Mouse (Mus musculus) heart, postnatal 14 days (tissue): ENCODE results near the gene Capn1. TPM values are rescaled to one million over a fixed set of nuclear protein-coding genes. Genes with fewer than 3 reads are reported as not detected.

ENCODE experiments used
- DNase-seq, 2 experiments: peaks; one replicate each; pipeline ENCODE4 v3.0.0; 2021 to 2022
- intact Hi-C: fragments of 180-260 bp; cut with DNase I; formaldehyde crosslinking; loops from one replicate; pipeline ENCODE4 v1.15.1; 2025
- long read RNA-seq, 2 experiments: library from polyadenylated mRNA; stranded (forward); transcript quantifications; one replicate each; pipeline ENCODE4 v2.0.0; 2021
- total RNA-seq, 2 experiments: library from RNA; stranded (reverse); gene quantifications; 2 replicates each; pipeline ENCODE4 v1.2.3; 2021

The Capn1 gene
- 10 to 100 TPM; 31.7 to 36.8 TPM for total RNA-seq
- long read RNA-seq, experiment 1, partial matches to known transcripts: 7 of 37 reads
- long read RNA-seq, experiment 1, other reads (novel, unspliced or antisense): 30 of 37 reads
- long read RNA-seq, experiment 2, partial matches to known transcripts: 2 of 40 reads
- long read RNA-seq, experiment 2, other reads (novel, unspliced or antisense): 38 of 40 reads

GRCm38 (mm10) chr19:6015511-6016315 is at the start of gene Capn1:
Gene Capn1 (minus strand): TSS chr19:6015897.
- DNase-seq: peak; percentile 76 to 79
- intact Hi-C loops: loop anchor here (5.0 kb wide), 1 partner anchor 93 kb away; the partner anchor contains the start of gene Cdc42ep2

GRCm38 (mm10) chr19:6063081-6063480 is 47.4 kb upstream of the Capn1 start:
- intact Hi-C loops: loop anchor here (10.0 kb wide), 1 partner anchor 272 kb away; the partner anchor contains the start of gene Men1
- DNase-seq: no peak

GRCm38 (mm10) chr19:6062418-6062817 is 46.7 kb upstream of the Capn1 start:
- no peak for DNase-seq
- intact Hi-C loops: loop anchor here (10.0 kb wide), 1 partner anchor 272 kb away; the partner anchor contains the start of gene Men1

GRCm38 (mm10) chr19:6061641-6062302 is 46.1 kb upstream of the Capn1 start:
- intact Hi-C loops: loop anchor here (10.0 kb wide), 1 partner anchor 273 kb away; the partner anchor contains the start of gene Men1

GRCm38 (mm10) chr19:6061021-6061533 is 45.4 kb upstream of the Capn1 start, which contains the start of gene Znhit2:
Gene Znhit2 (plus strand): TSS chr19:6061192.
- intact Hi-C loops: loop anchor here (10.0 kb wide), 1 partner anchor 274 kb away; the partner anchor contains the start of gene Men1
- DNase-seq: peak; percentile 89 to 93

More at GRCm38 (mm10) chr19:6061641-6062302, 46.1 kb upstream of the Capn1 start:
- DNase-seq: peak in 1 of 2 experiments; percentile 45

- DNase-seq: no peak
- intact Hi-C loops: no loop called here
Observed at GRCm38 (mm10) chr19:6058966-6059365, 43.3 kb upstream of the Capn1 start.

GRCm38 (mm10) chr19:6058513-6058912 is 42.8 kb upstream of the Capn1 start:
- DNase-seq: no peak
- intact Hi-C loops: no loop called here

- intact Hi-C loops: loop anchor here (2.0 kb wide), 1 partner anchor 27 kb away; the partner anchor contains the start of genes Cdca5 and Zfpl1
Observed at GRCm38 (mm10) chr19:6057313-6058096, 41.8 kb upstream of the Capn1 start, which contains the start of the genes Mrpl49 and Fau. Gene Mrpl49 (minus strand): TSS chr19:6057785. Gene Fau (plus strand): TSS chr19:6057844.

GRCm38 (mm10) chr19:6056696-6057095 is 41.0 kb upstream of the Capn1 start:
- no peak for DNase-seq
- intact Hi-C loops: loop anchor here (2.0 kb wide), 1 partner anchor 28 kb away; the partner anchor contains the start of genes Cdca5 and Zfpl1

More at GRCm38 (mm10) chr19:6057313-6058096, 41.8 kb upstream of the Capn1 start, which contains the start of the genes Mrpl49 and Fau:
- peak; percentile 99 to 100 for DNase-seq

GRCm38 (mm10) chr19:6054296-6054695 is 38.6 kb upstream of the Capn1 start:
- DNase-seq: no peak
- intact Hi-C loops: no loop called here

GRCm38 (mm10) chr19:6052516-6052915 is 36.8 kb upstream of the Capn1 start:
- no peak for DNase-seq
- intact Hi-C loops: no loop called here

- no peak for DNase-seq
- intact Hi-C loops: loop anchor here (5.0 kb wide), 2 partner anchors 78 to 132 kb away; partner anchors contain the start of gene Snx15
Observed at GRCm38 (mm10) chr19:6048681-6049410, 33.1 kb upstream of the Capn1 start.

GRCm38 (mm10) chr19:6047899-6048166 is 32.1 kb upstream of the Capn1 start:
- DNase-seq: no peak
- intact Hi-C loops: loop anchor here (5.0 kb wide), 2 partner anchors 79 to 131 kb away; partner anchors contain the start of gene Snx15

GRCm38 (mm10) chr19:6047154-6047898 is 31.6 kb upstream of the Capn1 start:
- DNase-seq: peak in 1 of 2 experiments; percentile 23
- intact Hi-C loops: loop anchor here (5.0 kb wide), 2 partner anchors 80 to 130 kb away; partner anchors contain the start of gene Snx15

GRCm38 (mm10) chr19:6046294-6047153 is 30.8 kb upstream of the Capn1 start, which contains the start of gene Syvn1:
Gene Syvn1 (plus strand): TSS chr19:6046576.
- peak; percentile 89 to 90 for DNase-seq
- intact Hi-C loops: loop anchor here (5.0 kb wide), 2 partner anchors 81 to 129 kb away; partner anchors contain the start of gene Snx15
